Mouse (Mus musculus) C2C12 (cell line): ENCODE results near the gene 9130213A22Rik. TPM values are rescaled to one million over a fixed set of nuclear protein-coding genes. Genes with fewer than 3 reads are reported as not detected.

ENCODE experiments used
- H3K27me3 ChIP-seq: one replicate; pipeline ENCODE4 v1.6.1; 2011; ENCODE audit not compliant: control insufficient read depth, insufficient read depth, insufficient read length
- H3K36me3 ChIP-seq: one replicate; pipeline ENCODE4 v1.6.1; 2011; ENCODE audit not compliant: control insufficient read depth, insufficient read depth
- H3K4me3 ChIP-seq: one replicate; pipeline ENCODE4 v1.5.1; 2011; ENCODE audit warnings: mild to moderate bottlenecking, control low read depth; ENCODE audit not compliant: poor library complexity, insufficient read depth, severe bottlenecking
- H3K79me2 ChIP-seq: one replicate; pipeline ENCODE4 v1.6.1; 2011; ENCODE audit not compliant: control insufficient read depth, insufficient read depth
- H3K79me3 ChIP-seq: one replicate; pipeline ENCODE4 v1.6.1; 2011; ENCODE audit warnings: low read depth, control low read depth
- H3ac ChIP-seq: one replicate; pipeline ENCODE3; 2011; ENCODE audit warnings: low read depth; ENCODE audit not compliant: control insufficient read depth, insufficient read length
- CEBPB ChIP-seq: IDR thresholded peaks from one replicate; pipeline ENCODE4 v1.6.1; 2011; ENCODE audit warnings: low read depth, mild to moderate bottlenecking, control low read depth, moderate library complexity
- CTCF ChIP-seq: IDR thresholded peaks from one replicate; pipeline ENCODE4 v1.5.1; 2011; ENCODE audit not compliant: control insufficient read depth, insufficient read depth, insufficient read length
- FOSL1 ChIP-seq: IDR thresholded peaks from one replicate; pipeline ENCODE4 v1.8.0; 2011; ENCODE audit warnings: mild to moderate bottlenecking, low read length; ENCODE audit not compliant: poor library complexity, insufficient read depth, severe bottlenecking
- MAX ChIP-seq: IDR thresholded peaks from one replicate; pipeline ENCODE4 v1.6.1; 2011; ENCODE audit warnings: mild to moderate bottlenecking, control low read depth
- MYOD1 ChIP-seq: IDR thresholded peaks from one replicate; pipeline ENCODE4 v1.6.1; 2011; ENCODE audit warnings: low read depth; ENCODE audit not compliant: control insufficient read depth, insufficient read length
- MYOG ChIP-seq: IDR thresholded peaks from one replicate; pipeline ENCODE4 v1.6.1; 2011; ENCODE audit not compliant: control insufficient read depth, insufficient read length; ENCODE audit errors: extremely low read depth
- USF1 ChIP-seq: IDR thresholded peaks from one replicate; pipeline ENCODE4 v1.6.1; 2011; ENCODE audit warnings: low read depth, mild to moderate bottlenecking, control low read depth, moderate library complexity
- polyA plus RNA-seq: library from polyadenylated mRNA; unstranded; fragments of >200 nt; fragmentation: generic; extraction: Trizol; gene quantifications from one replicate; pipeline ENCODE4 v1.2.1, GENCODE M21; 2012; ENCODE audit warnings: missing spikeins

The 9130213A22Rik gene
- polyA plus RNA-seq, 1 experiment, result 0.21 TPM

GRCm38 (mm10) chr11:69151004-69151403, 28.6 kb upstream of the 9130213A22Rik start:
- no peak for TF ChIP-seq USF1
- no peak for TF ChIP-seq MYOD1
- no peak for TF ChIP-seq CEBPB
- TF ChIP-seq CTCF, result no peak
- TF ChIP-seq FOSL1, result no peak
- TF ChIP-seq MAX, result no peak
- TF ChIP-seq MYOG, result no peak
- peaks cover 28% of the 10 kb centered on the region for H3K27me3 ChIP-seq
- no peaks in the 10 kb centered on the region for H3K79me3 ChIP-seq
- no peak overlapping the region for H3K4me3 ChIP-seq
- no peak overlapping the region for H3ac ChIP-seq
- no peaks in the 10 kb centered on the region for H3K36me3 ChIP-seq
- H3K79me2 ChIP-seq, result no peaks in the 10 kb centered on the region

- no peak overlapping the region for H3ac ChIP-seq
- H3K27me3 ChIP-seq, result peaks cover 28% of the 10 kb centered on the region
- no peak overlapping the region for H3K4me3 ChIP-seq
- no peaks in the 10 kb centered on the region for H3K36me3 ChIP-seq
- no peaks in the 10 kb centered on the region for H3K79me2 ChIP-seq
- H3K79me3 ChIP-seq, result no peaks in the 10 kb centered on the region
- TF ChIP-seq USF1 (no peak), MAX (no peak), FOSL1 (no peak), MYOD1 (no peak), CTCF (no peak)
Observed at GRCm38 (mm10) chr11:69150444-69150843, 28.1 kb upstream of the 9130213A22Rik start.

GRCm38 (mm10) chr11:69149728-69150127, 27.3 kb upstream of the 9130213A22Rik start:
- Histone ChIP-seq H3K27me3 (peaks cover 28% of the 10 kb centered on the region), H3K79me3 (no peaks in the 10 kb centered on the region), H3K36me3 (no peaks in the 10 kb centered on the region), H3ac (no peak overlapping the region), H3K79me2 (no peaks in the 10 kb centered on the region), H3K4me3 (no peak overlapping the region)
- TF ChIP-seq CTCF (no peak), MAX (no peak), MYOG (no peak), MYOD1 (no peak), FOSL1 (no peak), USF1 (no peak), CEBPB (no peak)

- TF ChIP-seq CTCF (no peak), USF1 (no peak), MAX (no peak), MYOD1 (no peak), FOSL1 (no peak), CEBPB (no peak), MYOG (no peak)
- H3ac ChIP-seq, result no peak overlapping the region
- H3K79me3 ChIP-seq, result no peaks in the 10 kb centered on the region
- no peaks in the 10 kb centered on the region for H3K36me3 ChIP-seq
- no peaks in the 10 kb centered on the region for H3K79me2 ChIP-seq
- H3K27me3 ChIP-seq, result peaks cover 25% of the 10 kb centered on the region
- no peak overlapping the region for H3K4me3 ChIP-seq
Observed at GRCm38 (mm10) chr11:69148451-69148960, 26.1 kb upstream of the 9130213A22Rik start.

- Histone ChIP-seq H3K4me3 (no peak overlapping the region), H3K79me3 (no peaks in the 10 kb centered on the region), H3K27me3 (peaks cover 28% of the 10 kb centered on the region), H3K79me2 (no peaks in the 10 kb centered on the region), H3K36me3 (no peaks in the 10 kb centered on the region), H3ac (no peak overlapping the region)
- TF ChIP-seq USF1, result no peak
- TF ChIP-seq CTCF, result no peak
- TF ChIP-seq MYOG, result no peak
- no peak for TF ChIP-seq FOSL1
- no peak for TF ChIP-seq MYOD1
- TF ChIP-seq MAX, result no peak
- no peak for TF ChIP-seq CEBPB
Observed at GRCm38 (mm10) chr11:69147546-69147945, 25.2 kb upstream of the 9130213A22Rik start.

- H3K4me3 ChIP-seq, result no peak overlapping the region
- no peaks in the 10 kb centered on the region for H3K79me2 ChIP-seq
- no peak overlapping the region for H3ac ChIP-seq
- no peaks in the 10 kb centered on the region for H3K36me3 ChIP-seq
- TF ChIP-seq MYOD1, result no peak
- no peak for TF ChIP-seq MAX
- no peak for TF ChIP-seq CTCF
- TF ChIP-seq CEBPB, result no peak
- TF ChIP-seq FOSL1, result no peak
- TF ChIP-seq MYOG, result no peak
- no peak for TF ChIP-seq USF1
- no peaks in the 10 kb centered on the region for H3K79me3 ChIP-seq
- peaks cover 10% of the 10 kb centered on the region for H3K27me3 ChIP-seq
Observed at GRCm38 (mm10) chr11:69135361-69135760, 13.0 kb upstream of the 9130213A22Rik start.
